Mouse (Mus musculus) forebrain, embryonic 14.5 days (tissue): Measurements from ENCODE around the gene Rad51b. TPM values are rescaled to one million over a fixed set of nuclear protein-coding genes. Genes with fewer than 3 reads are reported as not detected.

Source experiments
- ATAC-seq: fragments of 200-750 bp; cut with Nextera tagmentation; 2 replicates; pipeline ENCODE4 v1.8.0; 2017; ENCODE audit warnings: mild to moderate bottlenecking, moderate library complexity
- DNase-seq: peaks from one replicate; pipeline ENCODE4 v3.0.0-alpha.2; 2015; ENCODE audit warnings: low spot score
- H3K27ac ChIP-seq: fragments of 300-500 bp; sonication (generic); 2 replicates; pipeline ENCODE4 v1.5.1; 2014; ENCODE audit warnings: low read depth, mild to moderate bottlenecking, control low read depth, low read length, moderate library complexity
- H3K27me3 ChIP-seq: fragments of 300-500 bp; sonication (generic); replicated peaks from 2 replicates; pipeline ENCODE4 v1.6.1; 2014; ENCODE audit warnings: low read length, control low read depth, mixed read lengths; ENCODE audit not compliant: control insufficient read depth, insufficient read depth
- H3K36me3 ChIP-seq: fragments of 300-500 bp; sonication (generic); 2 replicates; pipeline ENCODE4 v1.6.1; 2014; ENCODE audit warnings: low read length, control low read depth; ENCODE audit not compliant: control insufficient read depth, insufficient read depth
- H3K4me1 ChIP-seq: fragments of 300-500 bp; sonication (generic); 2 replicates; pipeline ENCODE4 v1.6.1; 2014; ENCODE audit warnings: antibody characterized with exemption, low read length, control low read depth; ENCODE audit not compliant: control insufficient read depth, insufficient read depth
- H3K4me2 ChIP-seq: fragments of 300-500 bp; sonication (generic); 2 replicates; pipeline ENCODE4 v1.6.1; 2014; ENCODE audit warnings: mild to moderate bottlenecking, control low read depth, low read length
- H3K4me3 ChIP-seq: fragments of 300-500 bp; sonication (generic); 2 replicates; pipeline ENCODE4 v1.5.1; 2014; ENCODE audit warnings: low read depth, low read length, control low read depth
- H3K9ac ChIP-seq: fragments of 300-500 bp; sonication (generic); 2 replicates; pipeline ENCODE4 v1.6.1; 2014; ENCODE audit warnings: mild to moderate bottlenecking, low read length, control low read depth, moderate library complexity
- H3K9me3 ChIP-seq: fragments of 300-500 bp; sonication (generic); replicated peaks from 2 replicates; pipeline ENCODE4 v1.6.1; 2016; ENCODE audit warnings: low read length, control low read depth, mixed read lengths; ENCODE audit not compliant: control insufficient read depth
- WGBS: fragments of 180-500 bp; shearing (Covaris S2); extraction: QIAGEN DNeasy Blood & Tissue Kit; methylation state at CpG from one replicate; pipeline ENCODE4 v1.1.7; 2014; 5-methylcytosine and 5-hydroxymethylcytosine counted together
- polyA plus RNA-seq: library from polyadenylated mRNA; unstranded; fragments of >200 nt; fragmentation: Nextera tagmentation; extraction: Ambion mirVana; gene quantifications from 2 replicates; pipeline ENCODE4 v1.2.1, GENCODE M21; 2014

Gene Rad51b
- polyA plus RNA-seq, 1 experiment from 2014 or later = 3.5 TPM

GRCm38 (mm10) chr12:79799370-79799769, 502.3 kb downstream of the Rad51b start:
- WGBS = 78% methylated on average over 5 of the region's 5 CpGs
- DNase-seq (no peak), ATAC-seq (no peak)
- Histone ChIP-seq H3K36me3 (no peaks in the 10 kb centered on the region), H3K4me3 (no peak overlapping the region), H3K4me2 (no peak overlapping the region), H3K9me3 (no peaks in the 10 kb centered on the region), H3K4me1 (peaks cover 2% of the 10 kb centered on the region; the same call in 1 of the 2 replicates), H3K9ac (no peak overlapping the region), H3K27me3 (no peaks in the 10 kb centered on the region), H3K27ac (no peak overlapping the region)

GRCm38 (mm10) chr12:79803670-79804069, 506.6 kb downstream of the Rad51b start:
- no peak overlapping the region for H3K4me2 ChIP-seq
- no peak overlapping the region for H3K4me3 ChIP-seq
- ATAC-seq = no peak
- H3K27ac ChIP-seq = no peak overlapping the region
- peaks cover 15% of the 10 kb centered on the region for H3K4me1 ChIP-seq
- no peak for DNase-seq
- no peaks in the 10 kb centered on the region for H3K9me3 ChIP-seq
- no peaks in the 10 kb centered on the region for H3K27me3 ChIP-seq
- WGBS = 68% methylated on average over 1 of the region's 1 CpGs
- H3K9ac ChIP-seq = no peak overlapping the region
- no peaks in the 10 kb centered on the region for H3K36me3 ChIP-seq

DNA sequence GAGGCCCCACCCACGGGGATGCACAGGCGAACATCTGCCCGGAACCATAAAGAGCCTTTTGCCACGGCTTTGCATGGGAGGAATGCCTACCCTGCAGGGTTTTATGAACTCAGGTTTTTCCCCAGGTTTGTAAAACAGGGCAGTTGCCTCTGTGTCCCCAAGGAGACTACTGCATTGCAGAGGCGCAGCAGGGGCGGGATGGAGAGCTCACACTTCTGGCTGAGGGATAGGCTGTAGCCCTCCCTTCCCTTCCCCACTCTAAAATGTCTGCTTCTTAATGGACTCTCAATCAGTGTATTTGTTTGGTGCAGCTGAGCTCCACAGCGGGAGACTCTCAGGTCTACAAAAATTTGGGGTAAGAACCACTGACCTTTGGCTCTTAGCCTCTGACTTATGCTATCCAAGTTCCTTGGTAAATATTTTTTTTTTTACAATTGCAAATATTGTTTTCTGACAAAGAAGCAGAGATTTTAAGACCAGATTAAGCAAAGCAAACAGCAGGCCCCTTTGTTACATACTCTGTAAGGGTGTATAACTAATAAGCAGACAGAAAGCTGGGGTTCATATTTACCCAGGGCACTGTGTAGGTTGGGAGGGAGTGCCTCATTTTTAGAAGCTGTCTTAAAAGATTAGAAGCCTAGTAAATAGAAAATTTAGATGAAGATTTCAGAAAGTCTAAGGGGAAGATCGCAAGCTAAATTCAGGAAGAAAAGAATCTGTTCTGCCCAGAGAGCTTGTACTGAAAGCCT, 507.9 kb downstream of the Rad51b start:
- Histone ChIP-seq H3K9me3 (no peaks in the 10 kb centered on the region), H3K9ac (no peak overlapping the region), H3K36me3 (no peaks in the 10 kb centered on the region), H3K4me3 (no peak overlapping the region), H3K4me2 (no peak overlapping the region), H3K27me3 (no peaks in the 10 kb centered on the region), H3K27ac (peak overlapping the region; percentile 14; the same call in 1 of the 2 replicates), H3K4me1 (peaks cover 15% of the 10 kb centered on the region)
- 27% methylated on average over 8 of the region's 8 CpGs for WGBS
- DNase-seq (peak; percentile 25), ATAC-seq (0 out of 2 replicates have a peak, but pooled peaks have one; percentile 60)

GRCm38 (mm10) chr12:79806990-79807389, 509.9 kb downstream of the Rad51b start:
- WGBS = 37% methylated on average over 4 of the region's 4 CpGs
- DNase-seq (no peak), ATAC-seq (0 out of 2 replicates have a peak, but pooled peaks have one; percentile 10)
- H3K36me3 ChIP-seq = no peaks in the 10 kb centered on the region
- H3K9me3 ChIP-seq = no peaks in the 10 kb centered on the region
- no peak overlapping the region for H3K4me3 ChIP-seq
- peak overlapping the region; percentile 44; the same call in 1 of the 2 replicates for H3K27ac ChIP-seq
- peak overlapping the region; percentile 47 for H3K9ac ChIP-seq
- peaks cover 15% of the 10 kb centered on the region for H3K4me1 ChIP-seq
- H3K27me3 ChIP-seq = no peaks in the 10 kb centered on the region
- no peak overlapping the region for H3K4me2 ChIP-seq

- peak overlapping the region; percentile 47 for H3K9ac ChIP-seq
- peak; percentile 37 for DNase-seq
- ATAC-seq = peak; percentile 57
These were observed 510.3 kb downstream of the Rad51b start for GRCm38 (mm10) chr12:79807410-79807847.

DNA sequence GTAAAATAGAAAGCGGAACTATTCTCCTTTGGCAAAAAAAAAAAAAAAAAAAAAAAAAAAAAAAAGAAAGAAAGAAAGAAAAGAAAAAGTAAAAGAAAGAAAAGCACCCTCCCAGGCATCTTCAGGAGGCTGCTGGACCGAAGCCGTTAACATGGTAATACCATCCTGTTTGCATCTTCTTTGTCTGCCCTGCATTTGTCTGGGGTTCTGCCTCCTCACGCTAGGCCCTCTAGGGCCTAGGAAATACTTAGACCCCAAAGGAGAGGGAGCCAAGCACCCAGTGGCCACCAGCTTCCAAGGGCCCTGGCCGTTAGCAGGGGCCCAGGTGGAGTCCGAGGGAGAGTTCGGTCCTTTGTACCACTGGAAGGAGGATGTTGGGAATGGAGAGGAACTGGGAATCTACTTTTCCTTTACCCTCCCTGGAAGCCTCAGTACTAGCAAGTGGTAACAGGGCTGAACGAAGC, 510.9 kb downstream of the Rad51b start:
- H3K27me3 ChIP-seq = no peaks in the 10 kb centered on the region
- no peaks in the 10 kb centered on the region for H3K36me3 ChIP-seq
- H3K9me3 ChIP-seq = no peaks in the 10 kb centered on the region
- no peak overlapping the region; the same call in 1 of the 2 replicates for H3K9ac ChIP-seq
- ATAC-seq (no peak), DNase-seq (no peak)
- H3K4me2 ChIP-seq = peak overlapping the region; percentile 28; the same call in 1 of the 2 replicates
- 0 out of 2 replicates have a peak overlapping the region, but pooled peaks have one; percentile 30 for H3K27ac ChIP-seq
- WGBS = 15% methylated on average over 8 of the region's 8 CpGs
- no peak overlapping the region for H3K4me3 ChIP-seq
- peaks cover 15% of the 10 kb centered on the region for H3K4me1 ChIP-seq

More at GRCm38 (mm10) chr12:79807410-79807847, 510.3 kb downstream of the Rad51b start:
- Histone ChIP-seq H3K9me3 (no peaks in the 10 kb centered on the region), H3K36me3 (no peaks in the 10 kb centered on the region), H3K27me3 (no peaks in the 10 kb centered on the region), H3K4me2 (peak overlapping the region; percentile 28; the same call in 1 of the 2 replicates), H3K4me3 (no peak overlapping the region), H3K27ac (peak overlapping the region; percentile 44; the same call in 1 of the 2 replicates), H3K4me1 (peaks cover 15% of the 10 kb centered on the region)
- 6% methylated on average over 10 of the region's 10 CpGs for WGBS

DNA sequence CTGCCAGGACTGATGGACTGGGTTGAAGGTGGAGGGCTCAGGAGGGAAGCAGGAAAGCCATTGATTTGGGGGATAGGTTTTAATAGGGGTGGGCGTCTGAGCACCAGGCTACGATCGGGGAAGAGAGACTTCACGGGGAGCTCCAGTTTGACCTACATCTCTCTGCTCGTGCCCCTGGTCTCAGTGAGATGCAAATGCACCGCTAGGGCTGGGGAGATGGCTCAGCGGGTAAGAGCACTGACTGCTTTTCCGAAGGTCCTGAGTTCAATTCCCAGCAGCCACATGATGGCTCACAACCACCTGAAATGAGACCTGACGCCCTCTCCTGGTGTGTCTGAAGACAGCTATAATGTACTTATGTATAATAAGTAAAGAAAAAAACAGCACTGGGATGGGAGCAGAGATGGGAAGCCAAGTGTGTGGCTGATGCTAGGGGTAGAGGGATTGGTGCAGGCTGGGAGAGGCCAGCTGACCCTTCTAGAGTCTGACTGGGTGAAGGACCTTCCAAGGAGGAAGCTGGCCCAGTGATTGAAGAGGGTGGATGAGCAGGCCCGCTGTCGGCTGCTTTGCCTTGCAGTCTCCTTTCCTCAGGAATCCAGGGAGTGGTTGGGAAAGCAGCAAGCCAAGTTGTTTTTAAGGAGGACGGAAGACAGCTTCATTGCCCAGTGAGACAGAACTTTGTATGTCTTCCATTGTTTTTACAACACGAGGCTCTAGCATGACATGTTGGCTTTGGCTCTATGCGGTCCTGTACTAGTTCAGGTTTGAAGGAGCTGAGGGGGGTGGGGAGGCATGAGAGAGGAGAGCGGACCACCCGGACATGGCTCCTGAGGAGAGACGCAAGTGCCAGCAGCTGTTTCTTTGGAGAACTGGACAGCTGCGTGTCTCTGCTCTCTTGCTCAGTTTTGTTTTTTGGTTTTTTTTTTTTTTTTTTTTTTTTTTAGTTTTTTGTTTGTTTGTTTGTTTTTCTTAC, 511.6 kb downstream of the Rad51b start:
- DNase-seq = no peak
- H3K4me1 ChIP-seq = peaks cover 20% of the 10 kb centered on the region
- 0 out of 2 replicates have a peak overlapping the region, but pooled peaks have one; percentile 30 for H3K27ac ChIP-seq

DNA sequence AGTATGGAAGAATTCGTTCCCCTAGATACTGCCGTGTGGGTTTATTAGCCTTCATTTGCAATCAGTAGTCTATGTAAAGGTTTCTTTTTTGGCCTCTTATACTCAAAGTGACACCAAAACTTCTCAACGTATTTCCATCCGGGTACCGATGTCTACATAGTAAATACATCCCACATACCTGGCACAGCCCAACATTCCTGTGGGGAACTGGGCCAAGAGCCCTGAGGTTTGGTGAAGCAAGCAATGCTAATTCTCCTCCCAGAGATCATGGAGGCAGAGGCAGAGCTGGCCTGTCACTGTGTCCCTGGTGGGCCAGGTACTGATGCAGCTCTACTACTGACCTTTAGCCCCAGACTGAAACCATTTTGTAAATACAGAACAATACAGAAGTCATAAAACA, 512.4 kb downstream of the Rad51b start:
- WGBS = 86% methylated on average over 5 of the region's 5 CpGs
- H3K27me3 ChIP-seq = no peaks in the 10 kb centered on the region
- no peaks in the 10 kb centered on the region for H3K9me3 ChIP-seq
- ATAC-seq (no peak), DNase-seq (no peak)
- no peaks in the 10 kb centered on the region for H3K36me3 ChIP-seq
- H3K4me3 ChIP-seq = no peak overlapping the region
- H3K4me2 ChIP-seq = no peak overlapping the region
- H3K9ac ChIP-seq = no peak overlapping the region
- H3K4me1 ChIP-seq = peaks cover 25% of the 10 kb centered on the region
- no peak overlapping the region for H3K27ac ChIP-seq

More for the DNA sequence above, 511.6 kb downstream of the Rad51b start:
- no peaks in the 10 kb centered on the region for H3K9me3 ChIP-seq
- H3K9ac ChIP-seq = no peak overlapping the region
- ATAC-seq = no peak
- no peak overlapping the region for H3K4me2 ChIP-seq
- WGBS = 62% methylated on average over 18 of the region's 18 CpGs
- no peaks in the 10 kb centered on the region for H3K36me3 ChIP-seq
- H3K4me3 ChIP-seq = no peak overlapping the region
- H3K27me3 ChIP-seq = no peaks in the 10 kb centered on the region
